Mouse (Mus musculus): Measurements from ENCODE around the gene Alyref. TPM values are rescaled to one million over a fixed set of nuclear protein-coding genes. Genes with fewer than 3 reads are reported as not detected.

Gene Alyref
- polyA plus RNA-seq, 1 experiment from 2014 or later = 352 TPM

GRCm38 (mm10) chr11:120573585-120574277 lies 24.4 kb downstream of the Alyref start:
- H3K4me2 ChIP-seq (ENCODE audit: low read length) = peak overlapping the region; percentile 84
- H3K9ac ChIP-seq (ENCODE audit: low read length) = peak overlapping the region; percentile 86
- DNase-seq (ENCODE audit: low spot score) (no peak), ATAC-seq (peak; percentile 6; the same call in 1 of the 2 replicates)
- peak overlapping the region; percentile 93 for H3K4me3 ChIP-seq (ENCODE audit: low read depth, low read length)
- H3K9me3 ChIP-seq (replicated peaks; ENCODE audit: control insufficient read depth, low read length) = no peaks in the 10 kb centered on the region
- peak overlapping the region; percentile 85 for H3K27ac ChIP-seq (ENCODE audit: low read depth, low read length)
- no peaks in the 10 kb centered on the region for H3K27me3 ChIP-seq (replicated peaks; ENCODE audit: control insufficient read depth, insufficient read depth, low read length)
- H3K36me3 ChIP-seq (ENCODE audit: control insufficient read depth, insufficient read depth, low read length) = peaks cover 39% of the 10 kb centered on the region
- under 1% methylated on average over 23 of the region's 23 CpGs for WGBS
- H3K4me1 ChIP-seq (ENCODE audit: control insufficient read depth, insufficient read depth, low read length) = peaks cover 7% of the 10 kb centered on the region

GRCm38 (mm10) chr11:120572752-120573584 lies 25.2 kb downstream of the Alyref start, which contains the start of gene P4hb:
TSS of gene P4hb (minus strand) at chr11:120573253.
- Histone ChIP-seq H3K4me1 (ENCODE audit: control insufficient read depth, insufficient read depth, low read length) (peaks cover 7% of the 10 kb centered on the region), H3K27me3 (replicated peaks; ENCODE audit: control insufficient read depth, insufficient read depth, low read length) (no peaks in the 10 kb centered on the region), H3K9me3 (replicated peaks; ENCODE audit: control insufficient read depth, low read length) (no peaks in the 10 kb centered on the region), H3K27ac (ENCODE audit: low read depth, low read length) (peak within 1 kb of the TSS; percentile 85), H3K36me3 (ENCODE audit: control insufficient read depth, insufficient read depth, low read length) (peaks cover 39% of the 10 kb centered on the region), H3K4me3 (ENCODE audit: low read depth, low read length) (peak within 1 kb of the TSS; percentile 93), H3K4me2 (ENCODE audit: low read length) (peak within 1 kb of the TSS; percentile 84), H3K9ac (ENCODE audit: low read length) (peak within 1 kb of the TSS; percentile 91)
- ATAC-seq = peak; percentile 96
- DNase-seq (ENCODE audit: low spot score) = peak; percentile 99
- WGBS = under 1% methylated on average over 92 of the region's 94 CpGs

- Histone ChIP-seq H3K27me3 (replicated peaks; ENCODE audit: control insufficient read depth, insufficient read depth, low read length) (no peaks in the 10 kb centered on the region), H3K4me2 (ENCODE audit: low read length) (peak overlapping the region; percentile 84), H3K9me3 (replicated peaks; ENCODE audit: control insufficient read depth, low read length) (no peaks in the 10 kb centered on the region), H3K4me1 (ENCODE audit: control insufficient read depth, insufficient read depth, low read length) (peaks cover 7% of the 10 kb centered on the region), H3K36me3 (ENCODE audit: control insufficient read depth, insufficient read depth, low read length) (peaks cover 39% of the 10 kb centered on the region), H3K9ac (ENCODE audit: low read length) (peak overlapping the region; percentile 91), H3K27ac (ENCODE audit: low read depth, low read length) (peak overlapping the region; percentile 85), H3K4me3 (ENCODE audit: low read depth, low read length) (peak overlapping the region; percentile 93)
- DNase-seq (ENCODE audit: low spot score) = no peak
- WGBS = 0% methylated on average over 15 of the region's 24 CpGs
- peak; percentile 35 for ATAC-seq
These were observed 25.8 kb downstream of the Alyref start for GRCm38 (mm10) chr11:120572417-120572751.

GRCm38 (mm10) chr11:120571754-120572416 lies 26.3 kb downstream of the Alyref start:
- 15% methylated on average over 11 of the region's 11 CpGs for WGBS
- ATAC-seq (no peak), DNase-seq (ENCODE audit: low spot score) (peak; percentile 20)
- Histone ChIP-seq H3K4me3 (ENCODE audit: low read depth, low read length) (peak overlapping the region; percentile 93), H3K27ac (ENCODE audit: low read depth, low read length) (peak overlapping the region; percentile 85), H3K9me3 (replicated peaks; ENCODE audit: control insufficient read depth, low read length) (no peaks in the 10 kb centered on the region), H3K4me1 (ENCODE audit: control insufficient read depth, insufficient read depth, low read length) (peaks cover 7% of the 10 kb centered on the region), H3K4me2 (ENCODE audit: low read length) (peak overlapping the region; percentile 84), H3K27me3 (replicated peaks; ENCODE audit: control insufficient read depth, insufficient read depth, low read length) (no peaks in the 10 kb centered on the region), H3K36me3 (ENCODE audit: control insufficient read depth, insufficient read depth, low read length) (peaks cover 41% of the 10 kb centered on the region), H3K9ac (ENCODE audit: low read length) (peak overlapping the region; percentile 91)

- H3K4me3 ChIP-seq (ENCODE audit: low read depth, low read length) = peak overlapping the region; percentile 93
- peak overlapping the region; percentile 91; the same call in 1 of the 2 replicates for H3K9ac ChIP-seq (ENCODE audit: low read length)
- no peaks in the 10 kb centered on the region for H3K27me3 ChIP-seq (replicated peaks; ENCODE audit: control insufficient read depth, insufficient read depth, low read length)
- H3K36me3 ChIP-seq (ENCODE audit: control insufficient read depth, insufficient read depth, low read length) = peaks cover 49% of the 10 kb centered on the region
- 85% methylated on average over 3 of the region's 3 CpGs for WGBS
- ATAC-seq (no peak), DNase-seq (ENCODE audit: low spot score) (no peak)
- peaks cover 7% of the 10 kb centered on the region for H3K4me1 ChIP-seq (ENCODE audit: control insufficient read depth, insufficient read depth, low read length)
- no peaks in the 10 kb centered on the region for H3K9me3 ChIP-seq (replicated peaks; ENCODE audit: control insufficient read depth, low read length)
- peak overlapping the region; percentile 84 for H3K4me2 ChIP-seq (ENCODE audit: low read length)
- H3K27ac ChIP-seq (ENCODE audit: low read depth, low read length) = no peak overlapping the region
These were observed 27.0 kb downstream of the Alyref start for GRCm38 (mm10) chr11:120571122-120571521.

- H3K27me3 ChIP-seq (replicated peaks; ENCODE audit: control insufficient read depth, insufficient read depth, low read length) = no peaks in the 10 kb centered on the region
- H3K27ac ChIP-seq (ENCODE audit: low read depth, low read length) = no peak overlapping the region
- no peaks in the 10 kb centered on the region for H3K9me3 ChIP-seq (replicated peaks; ENCODE audit: control insufficient read depth, low read length)
- WGBS = 98% methylated on average over 6 of the region's 6 CpGs
- no peak overlapping the region for H3K9ac ChIP-seq (ENCODE audit: low read length)
- peaks cover 77% of the 10 kb centered on the region for H3K36me3 ChIP-seq (ENCODE audit: control insufficient read depth, insufficient read depth, low read length)
- no peak for ATAC-seq
- no peak overlapping the region for H3K4me2 ChIP-seq (ENCODE audit: low read length)
- no peak overlapping the region for H3K4me3 ChIP-seq (ENCODE audit: low read depth, low read length)
- peaks cover 7% of the 10 kb centered on the region for H3K4me1 ChIP-seq (ENCODE audit: control insufficient read depth, insufficient read depth, low read length)
- no peak for DNase-seq (ENCODE audit: low spot score)
These were observed 29.8 kb downstream of the Alyref start for GRCm38 (mm10) chr11:120568324-120568723.

- DNase-seq (ENCODE audit: low spot score) = no peak
- ATAC-seq = no peak
- Histone ChIP-seq H3K9ac (ENCODE audit: low read length) (no peak overlapping the region), H3K9me3 (replicated peaks; ENCODE audit: control insufficient read depth, low read length) (no peaks in the 10 kb centered on the region), H3K36me3 (ENCODE audit: control insufficient read depth, insufficient read depth, low read length) (peaks cover 94% of the 10 kb centered on the region), H3K4me3 (ENCODE audit: low read depth, low read length) (no peak overlapping the region), H3K4me1 (ENCODE audit: control insufficient read depth, insufficient read depth, low read length) (no peaks in the 10 kb centered on the region), H3K27me3 (replicated peaks; ENCODE audit: control insufficient read depth, insufficient read depth, low read length) (no peaks in the 10 kb centered on the region), H3K27ac (ENCODE audit: low read depth, low read length) (no peak overlapping the region), H3K4me2 (ENCODE audit: low read length) (no peak overlapping the region)
- WGBS = 85% methylated on average over 9 of the region's 9 CpGs
These were observed 33.1 kb downstream of the Alyref start for GRCm38 (mm10) chr11:120565114-120565513.

GRCm38 (mm10) chr11:120562949-120563348 lies 35.2 kb downstream of the Alyref start:
- H3K27me3 ChIP-seq (replicated peaks; ENCODE audit: control insufficient read depth, insufficient read depth, low read length) = no peaks in the 10 kb centered on the region
- no peak for ATAC-seq
- H3K4me2 ChIP-seq (ENCODE audit: low read length) = no peak overlapping the region
- H3K36me3 ChIP-seq (ENCODE audit: control insufficient read depth, insufficient read depth, low read length) = peaks cover 92% of the 10 kb centered on the region
- 94% methylated on average over 13 of the region's 13 CpGs for WGBS
- no peak for DNase-seq (ENCODE audit: low spot score)
- H3K9me3 ChIP-seq (replicated peaks; ENCODE audit: control insufficient read depth, low read length) = no peaks in the 10 kb centered on the region
- H3K4me1 ChIP-seq (ENCODE audit: control insufficient read depth, insufficient read depth, low read length) = no peaks in the 10 kb centered on the region
- no peak overlapping the region for H3K4me3 ChIP-seq (ENCODE audit: low read depth, low read length)
- H3K27ac ChIP-seq (ENCODE audit: low read depth, low read length) = no peak overlapping the region
- no peak overlapping the region; the same call in 1 of the 2 replicates for H3K9ac ChIP-seq (ENCODE audit: low read length)

All from forebrain, embryonic 14.5 days (tissue).